Mouse (Mus musculus): Measurements from ENCODE around the gene Ei24.

GRCm38 (mm10) chr9:36831401-36831800 lies 34.2 kb upstream of the Ei24 start:
- TF ChIP-seq CTCF (IDR thresholded peaks at IDR 0.05; ENCODE audit: low read depth), result no peak
- no peak for TF ChIP-seq EP300 (IDR thresholded peaks at IDR 0.05; ENCODE audit: low read depth)
